Mouse (Mus musculus) Muller cell, postnatal 12 days (primary cell): ENCODE data around the gene Nav2.

Experiments used
- DNase-seq: peaks from one replicate; pipeline ENCODE4 v3.0.0-alpha.2; 2015; ENCODE audit errors: inconsistent ontology term

Gene Nav2

DNA sequence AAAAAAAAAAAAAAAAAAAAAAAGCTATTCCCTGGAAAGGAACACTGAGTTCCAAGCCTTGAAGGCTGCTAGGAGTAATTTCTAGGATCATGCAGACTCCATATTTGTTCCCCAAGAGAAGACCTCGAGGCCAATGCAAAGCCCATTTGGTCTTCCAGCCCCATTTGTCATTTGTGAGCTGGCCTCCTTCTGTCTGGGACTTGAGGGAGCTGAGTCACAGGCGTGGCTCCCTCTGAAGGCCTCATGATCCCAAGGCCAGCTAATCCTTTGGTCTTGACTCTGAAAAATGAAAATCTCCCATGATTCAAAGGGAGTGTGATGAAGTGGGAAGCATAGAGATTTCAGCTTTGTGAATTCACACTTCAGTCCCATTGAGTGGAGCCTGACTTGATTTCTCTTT lies 370.0 kb downstream of the Nav2 start:
- no peak for DNase-seq

DNA sequence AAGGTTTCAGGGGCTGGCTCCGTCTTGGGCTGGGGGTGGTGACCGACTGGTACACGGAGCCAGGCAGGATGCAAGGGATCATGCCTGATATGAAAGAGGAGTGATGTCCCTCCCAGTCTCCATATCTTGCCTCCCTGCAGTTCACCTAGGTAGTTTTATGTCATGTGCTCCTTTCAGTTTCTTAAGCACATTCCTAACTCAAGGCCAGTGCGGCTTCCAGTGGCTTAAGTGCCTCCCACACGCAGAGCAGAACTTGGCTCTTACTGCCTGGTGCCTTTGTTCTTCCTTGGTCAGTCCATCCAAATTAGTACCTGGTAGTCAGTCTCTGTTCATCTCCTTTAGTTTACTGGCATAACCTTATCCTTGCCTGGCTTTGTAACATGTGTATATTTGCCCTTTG lies 371.9 kb downstream of the Nav2 start:
- DNase-seq = no peak

DNA sequence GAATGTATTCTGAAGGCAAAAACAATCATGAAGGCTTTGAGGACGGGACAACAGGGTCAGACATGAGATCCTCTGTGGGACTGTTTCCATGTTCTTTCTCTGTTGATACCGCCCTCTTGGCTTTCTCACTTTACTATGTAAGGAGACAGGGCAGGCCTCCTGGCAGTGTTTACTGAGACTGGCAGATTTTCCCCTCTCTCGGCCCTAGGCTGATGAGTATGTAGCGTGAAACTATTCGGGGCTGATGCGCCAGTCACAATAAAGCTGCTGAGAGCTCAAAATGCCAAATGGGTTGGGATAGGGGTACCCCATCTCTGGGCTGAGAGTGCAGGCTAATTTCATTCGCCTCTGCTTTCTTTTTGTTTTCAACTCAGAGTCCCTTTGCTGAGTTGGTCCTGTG lies 373.9 kb downstream of the Nav2 start:
- DNase-seq = no peak

DNA sequence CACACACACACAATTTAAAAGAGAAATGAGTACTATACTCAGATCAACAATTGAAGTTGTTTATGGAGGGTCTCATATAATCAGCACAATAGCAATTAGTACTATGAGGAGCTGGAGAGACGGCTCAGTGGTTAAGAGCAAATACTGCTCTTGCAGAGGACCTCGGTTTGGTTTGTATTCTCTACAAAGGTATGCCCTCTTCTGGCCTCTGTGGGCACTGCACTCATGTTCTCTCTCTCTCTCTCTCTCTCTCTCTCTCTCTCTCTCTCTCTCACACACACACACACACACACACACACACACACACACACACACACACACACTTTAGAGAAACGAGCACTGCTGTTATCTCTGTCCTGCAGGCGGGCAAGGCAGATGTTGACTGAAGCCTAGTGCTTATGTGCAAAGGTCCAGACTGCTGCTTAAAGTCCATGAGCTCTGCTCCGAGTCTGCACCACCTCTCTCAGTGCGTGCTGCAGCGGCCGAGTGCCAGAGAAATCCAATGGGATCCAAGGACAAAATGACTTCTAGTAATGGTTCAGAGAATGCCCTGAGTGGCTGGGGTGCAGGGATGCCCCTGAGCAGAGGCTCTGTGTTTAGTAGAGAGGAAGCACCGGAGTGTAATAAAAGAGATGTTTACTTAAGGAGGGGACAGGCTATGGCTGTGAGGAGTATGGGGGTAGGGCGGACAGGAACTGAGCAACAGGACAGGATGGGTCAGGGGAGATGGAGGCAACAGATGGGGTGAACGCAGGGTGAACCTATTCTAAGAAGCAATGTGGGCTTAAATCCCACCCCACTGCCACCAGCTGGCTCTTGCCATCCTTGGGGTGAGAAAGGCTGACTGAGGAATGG lies 375.2 kb downstream of the Nav2 start:
- DNase-seq = no peak

GRCm38 (mm10) chr7:49288186-49288585 lies 379.7 kb downstream of the Nav2 start:
- DNase-seq = no peak

DNA sequence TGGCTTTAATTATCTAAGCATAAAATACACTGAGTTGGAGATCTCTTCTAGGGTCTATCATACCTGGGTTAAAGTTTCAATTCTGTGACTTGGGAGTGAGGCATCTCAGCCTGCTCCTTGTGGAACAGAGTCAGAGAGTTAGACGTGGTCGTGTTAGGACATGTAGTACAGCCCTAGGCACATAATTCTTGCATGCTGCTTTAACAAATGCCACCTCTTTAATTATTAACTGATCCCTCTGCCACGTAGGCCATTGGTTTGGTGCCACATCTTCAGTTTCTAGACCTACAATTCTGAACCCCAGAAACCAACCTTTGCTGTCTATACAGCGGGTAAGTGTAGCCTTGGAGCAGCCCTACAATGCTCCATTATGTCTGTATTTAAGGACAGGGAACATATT lies 381.8 kb downstream of the Nav2 start:
- no peak for DNase-seq

DNA sequence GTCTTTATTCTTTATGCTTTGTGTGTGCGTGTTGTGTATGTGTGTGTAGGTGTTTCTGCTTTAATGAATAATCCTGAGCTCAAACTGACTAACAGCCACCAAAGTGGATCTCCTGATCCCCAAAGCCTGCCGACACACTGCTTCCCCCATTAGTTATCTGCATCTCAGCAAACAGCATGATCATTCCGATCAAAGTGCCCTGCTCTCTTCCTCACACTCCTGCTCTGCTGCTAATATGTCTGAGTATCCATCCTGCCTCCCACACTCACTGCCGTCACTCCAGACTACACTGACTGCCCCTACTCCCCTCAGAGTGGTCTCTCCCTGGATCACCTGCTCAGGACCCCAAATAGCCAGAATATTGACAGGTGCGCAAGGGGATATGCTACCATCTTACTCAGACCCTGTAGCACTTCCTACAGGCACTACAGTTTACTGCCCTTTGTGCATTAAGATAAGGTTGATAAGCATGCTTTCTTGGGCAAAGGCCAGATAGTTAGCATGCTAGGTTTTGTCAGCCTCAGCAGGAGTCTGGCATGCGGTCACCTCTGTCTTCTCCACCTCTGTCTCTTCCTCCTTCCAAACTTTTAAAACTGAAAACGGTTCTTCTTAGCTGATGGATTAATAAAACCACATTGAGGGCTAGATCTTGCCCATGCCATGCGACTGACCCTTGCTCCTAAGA lies 382.8 kb downstream of the Nav2 start:
- DNase-seq = no peak

DNA sequence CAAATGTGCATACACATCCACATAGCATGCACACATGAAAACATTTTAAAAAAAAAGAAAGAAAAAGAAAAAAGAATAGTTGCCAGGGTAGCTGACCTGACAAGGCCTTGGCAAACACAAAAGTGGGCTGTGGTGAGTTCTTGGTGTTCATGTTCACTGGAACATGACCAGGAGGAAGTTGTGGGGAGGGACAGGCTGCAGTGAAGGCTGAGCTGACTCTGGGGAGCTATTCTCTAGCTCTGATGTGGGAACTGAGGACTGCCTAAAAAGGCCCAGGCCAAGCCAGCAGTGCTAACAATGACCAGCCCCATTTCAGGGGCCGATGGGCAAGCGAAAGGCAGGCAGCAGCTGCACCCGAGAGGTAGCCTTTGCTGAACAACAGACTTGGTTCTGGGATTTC lies 388.6 kb downstream of the Nav2 start:
- DNase-seq = peak; percentile 45

DNA sequence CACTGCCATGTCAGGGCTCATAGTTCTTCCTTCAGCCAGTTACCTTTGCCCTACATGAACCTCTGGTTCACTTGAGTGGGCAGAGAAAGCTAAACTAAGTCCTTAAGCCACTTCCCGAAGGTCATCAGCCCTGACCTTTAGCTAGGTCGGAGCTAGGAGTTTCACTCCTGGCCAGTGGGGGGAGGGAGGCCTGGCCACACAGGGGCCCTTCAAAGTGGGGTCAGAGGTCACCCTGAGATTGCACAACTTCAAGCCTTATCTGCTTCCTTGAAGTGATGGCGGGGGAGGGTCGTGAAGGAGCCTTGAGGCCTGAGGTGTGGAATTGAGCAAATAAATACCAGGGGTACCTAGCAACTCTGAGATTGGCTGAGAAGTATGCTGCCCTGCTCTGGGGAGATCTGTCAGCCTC lies 389.9 kb downstream of the Nav2 start:
- no peak for DNase-seq

- DNase-seq = no peak
Observed at GRCm38 (mm10) chr7:49301487-49301886, 393.0 kb downstream of the Nav2 start.

- peak; percentile 45 for DNase-seq
Observed at GRCm38 (mm10) chr7:49303600-49304411, 395.3 kb downstream of the Nav2 start.

- DNase-seq = no peak
Observed at GRCm38 (mm10) chr7:49307717-49308116, 399.2 kb downstream of the Nav2 start.

- DNase-seq = no peak
Observed at GRCm38 (mm10) chr7:49309746-49310145, 401.2 kb downstream of the Nav2 start.

- peak; percentile 59 for DNase-seq
Observed at GRCm38 (mm10) chr7:49313945-49314344, 405.4 kb downstream of the Nav2 start.

- no peak for DNase-seq
Observed at GRCm38 (mm10) chr7:49315033-49315432, 406.5 kb downstream of the Nav2 start.

GRCm38 (mm10) chr7:49316600-49316999 lies 408.1 kb downstream of the Nav2 start:
- no peak for DNase-seq

GRCm38 (mm10) chr7:49318183-49318897 lies 409.8 kb downstream of the Nav2 start:
- DNase-seq = peak; percentile 56

DNA sequence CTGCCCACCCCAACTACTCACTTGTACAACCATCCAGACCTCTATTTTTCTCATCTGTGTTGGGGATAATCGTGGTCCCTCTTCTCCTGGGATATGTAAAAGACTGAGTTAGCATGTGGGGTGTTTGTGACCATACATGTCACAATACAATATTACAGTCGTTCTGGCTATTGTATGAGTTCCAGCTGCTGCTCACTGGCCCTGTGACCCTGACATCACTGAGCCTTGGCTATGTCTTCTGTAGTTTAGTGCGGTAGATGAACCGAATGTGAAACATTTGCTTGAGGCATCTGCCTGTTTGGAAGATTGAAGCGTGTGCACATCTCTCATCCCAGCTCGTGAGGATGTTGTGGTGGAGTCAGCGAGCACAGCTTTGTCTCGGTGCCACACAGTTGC lies 410.4 kb downstream of the Nav2 start:
- DNase-seq = no peak

DNA sequence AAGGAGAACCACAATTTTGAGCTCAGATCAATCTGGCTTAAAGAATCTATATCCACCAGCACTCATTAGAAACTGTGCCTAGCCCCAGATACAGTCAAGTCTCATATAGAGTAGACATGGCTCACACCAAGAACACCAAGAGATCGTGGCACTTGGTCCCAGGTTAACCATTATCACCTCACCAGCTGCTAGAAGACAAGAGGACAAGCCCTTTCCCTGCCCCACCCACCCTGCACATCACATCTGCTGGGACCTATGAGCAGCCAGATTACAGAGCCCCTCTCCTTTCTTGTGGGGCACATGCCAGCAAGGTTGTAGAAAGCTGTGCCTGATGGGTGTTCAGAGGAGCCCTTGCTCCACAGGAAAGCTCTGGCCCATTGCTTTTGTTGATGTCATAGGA lies 411.5 kb downstream of the Nav2 start:
- no peak for DNase-seq

DNA sequence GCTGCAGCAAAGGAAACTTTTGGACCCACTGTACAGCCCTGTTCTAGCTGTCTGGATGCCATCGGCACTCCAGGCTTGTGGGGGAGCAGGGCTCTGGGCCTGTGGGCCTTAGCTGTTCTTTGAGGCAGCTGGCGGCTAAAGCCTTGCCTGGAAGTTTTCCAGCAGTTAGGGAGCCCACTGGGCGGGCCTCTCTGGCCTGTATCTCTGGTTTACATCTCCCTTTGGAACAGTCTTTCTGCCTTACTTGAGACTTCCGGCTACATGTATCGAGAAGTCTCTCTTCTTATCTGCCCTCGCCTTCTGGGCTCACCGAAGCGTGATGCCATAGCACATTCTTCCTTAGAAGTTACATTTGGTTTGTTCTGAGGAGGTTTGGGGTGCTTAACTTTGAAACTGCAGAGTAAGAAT lies 412.6 kb downstream of the Nav2 start:
- no peak for DNase-seq

DNA sequence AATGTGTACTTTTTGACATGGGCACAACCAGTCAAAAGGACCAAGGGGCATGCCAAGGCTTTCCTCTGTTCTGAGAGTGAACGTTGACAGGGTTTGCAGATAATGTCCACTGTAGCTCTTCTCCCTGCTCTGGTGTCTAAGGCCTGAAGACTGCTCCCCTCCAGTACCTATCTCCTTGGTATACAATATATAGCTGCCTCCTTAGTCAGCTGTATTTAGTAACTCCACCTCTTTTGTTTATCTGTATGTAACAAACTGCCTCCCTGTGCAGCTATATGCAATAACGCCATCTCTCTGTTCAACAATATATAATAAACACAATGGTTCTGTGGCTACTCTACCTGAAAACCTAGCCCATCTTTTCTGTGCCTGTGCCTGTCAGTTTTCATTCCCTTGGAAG lies 413.7 kb downstream of the Nav2 start:
- DNase-seq = no peak

DNA sequence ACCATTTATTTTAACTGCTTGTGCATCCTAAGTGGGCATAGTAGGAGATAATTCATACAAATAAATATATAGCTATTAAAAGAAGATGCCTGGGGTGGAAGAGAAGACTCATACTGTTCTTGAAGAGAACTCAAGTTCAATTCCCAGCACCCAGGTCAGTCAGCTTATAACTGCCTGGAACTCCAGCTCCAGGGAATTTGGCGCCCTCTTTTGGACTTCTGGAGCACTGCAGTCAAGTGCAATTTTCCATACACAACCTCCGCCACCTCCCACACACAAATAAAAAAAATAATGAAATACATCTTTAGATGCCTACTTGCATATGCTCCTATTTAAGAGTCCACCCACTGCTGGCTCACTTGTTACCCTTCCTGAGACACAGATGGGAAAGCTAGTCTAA lies 416.1 kb downstream of the Nav2 start:
- no peak for DNase-seq
